Mouse (Mus musculus) heart, embryonic 15.5 days (tissue): ENCODE data around the gene Kalrn. TPM values are rescaled to one million over a fixed set of nuclear protein-coding genes. Genes with fewer than 3 reads are reported as not detected.

Experiments used
- ATAC-seq: fragments of 200-750 bp; cut with Nextera tagmentation; replicated peaks from 2 replicates; pipeline ENCODE4 v1.8.0; 2017; ENCODE audit warnings: low read depth, moderate TSS enrichment; ENCODE audit not compliant: insufficient number of reproducible peaks, insufficient read depth, low FRiP score
- H3K27ac ChIP-seq: fragments of 300-500 bp; sonication (generic); 2 replicates; pipeline ENCODE4 v1.5.1; 2015; ENCODE audit warnings: mild to moderate bottlenecking, inconsistent platforms
- H3K27me3 ChIP-seq: fragments of 300-500 bp; sonication (generic); 2 replicates; pipeline ENCODE4 v1.6.1; 2015; ENCODE audit warnings: inconsistent platforms
- H3K36me3 ChIP-seq: fragments of 300-500 bp; sonication (generic); 2 replicates; pipeline ENCODE4 v1.6.1; 2015; ENCODE audit warnings: mild to moderate bottlenecking, inconsistent platforms
- H3K4me1 ChIP-seq: fragments of 300-500 bp; sonication (generic); replicated peaks from 2 replicates; pipeline ENCODE4 v1.6.1; 2015; ENCODE audit warnings: inconsistent platforms
- H3K4me2 ChIP-seq: fragments of 300-500 bp; sonication (generic); 2 replicates; pipeline ENCODE4 v1.6.1; 2015; ENCODE audit warnings: inconsistent platforms, mild to moderate bottlenecking, moderate library complexity
- H3K4me3 ChIP-seq: fragments of 300-500 bp; sonication (generic); 2 replicates; pipeline ENCODE4 v1.5.1; 2015; ENCODE audit warnings: mild to moderate bottlenecking, inconsistent platforms
- H3K9ac ChIP-seq: fragments of 300-500 bp; sonication (generic); 2 replicates; pipeline ENCODE4 v1.6.1; 2015; ENCODE audit warnings: mild to moderate bottlenecking, inconsistent platforms
- H3K9me3 ChIP-seq: fragments of 300-500 bp; sonication (generic); replicated peaks from 2 replicates; pipeline ENCODE4 v1.6.1; 2016; ENCODE audit warnings: inconsistent platforms
- WGBS: fragments of 180-500 bp; shearing (Covaris S2); methylation state at CpG from one replicate; pipeline ENCODE4 v1.1.7; 2015; ENCODE audit warnings: mixed read lengths; 5-methylcytosine and 5-hydroxymethylcytosine counted together
- polyA plus RNA-seq: library from polyadenylated mRNA; unstranded; fragments of >200 nt; fragmentation: Nextera tagmentation; extraction: Ambion mirVana; gene quantifications from 2 replicates; pipeline ENCODE4 v1.2.1, GENCODE M21; 2015

Kalrn gene
- polyA plus RNA-seq, 1 experiment from 2014 or later: 32.8 TPM

DNA sequence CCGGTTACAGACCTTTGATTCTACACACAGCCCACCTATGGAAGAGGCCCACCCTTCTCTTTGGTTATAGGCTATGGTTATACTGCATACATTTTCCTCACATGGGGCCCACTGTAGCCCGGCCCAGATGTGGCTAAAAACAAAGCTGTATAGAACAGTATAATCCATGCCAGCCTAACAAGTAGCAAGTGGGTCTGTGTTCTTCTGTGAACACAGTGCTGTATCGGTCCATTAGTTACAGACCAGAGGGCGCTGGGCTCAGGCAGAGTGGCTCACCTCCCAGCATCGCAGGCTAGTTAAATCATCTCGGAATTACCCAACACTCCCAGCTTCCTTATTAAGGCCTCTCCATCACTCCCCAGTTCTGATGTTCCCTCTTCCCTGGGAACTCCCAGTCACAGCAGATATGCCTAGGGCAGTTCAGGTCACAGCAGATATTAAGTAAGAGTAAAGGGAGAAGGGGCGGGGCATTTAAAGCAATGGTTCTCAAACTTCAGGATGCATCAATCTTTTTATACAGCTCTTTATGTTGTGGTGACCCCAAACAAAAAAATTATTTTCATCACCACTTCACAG is 221.7 kb downstream of the Kalrn start:
- no peak overlapping the region; the same call in 1 of the 2 replicates for H3K27ac ChIP-seq
- H3K4me1 ChIP-seq: peaks cover 21% of the 10 kb centered on the region
- no peaks in the 10 kb centered on the region for H3K27me3 ChIP-seq
- no peaks in the 10 kb centered on the region for H3K9me3 ChIP-seq
- no peaks in the 10 kb centered on the region for H3K36me3 ChIP-seq
- H3K4me3 ChIP-seq: no peak overlapping the region
- no peak overlapping the region for H3K4me2 ChIP-seq
- H3K9ac ChIP-seq: no peak overlapping the region
- ATAC-seq: no peak
- 84% methylated on average over 7 of the region's 7 CpGs for WGBS

- H3K4me3 ChIP-seq: no peak overlapping the region
- H3K4me1 ChIP-seq: peaks cover 30% of the 10 kb centered on the region
- no peak overlapping the region for H3K4me2 ChIP-seq
- H3K27ac ChIP-seq: no peak overlapping the region
- no peaks in the 10 kb centered on the region for H3K27me3 ChIP-seq
- no peak overlapping the region for H3K9ac ChIP-seq
- 65% methylated on average over 10 of the region's 10 CpGs for WGBS
- ATAC-seq: no peak
- no peaks in the 10 kb centered on the region for H3K9me3 ChIP-seq
- no peaks in the 10 kb centered on the region for H3K36me3 ChIP-seq
Observed at GRCm38 (mm10) chr16:34347574-34347973, 225.8 kb downstream of the Kalrn start.

GRCm38 (mm10) chr16:34344895-34345876 is 228.1 kb downstream of the Kalrn start:
- Histone ChIP-seq H3K27ac (no peak overlapping the region), H3K27me3 (no peaks in the 10 kb centered on the region), H3K4me3 (no peak overlapping the region), H3K9me3 (no peaks in the 10 kb centered on the region), H3K9ac (no peak overlapping the region), H3K4me1 (peaks cover 31% of the 10 kb centered on the region), H3K36me3 (no peaks in the 10 kb centered on the region), H3K4me2 (no peak overlapping the region)
- no peak for ATAC-seq
- 78% methylated on average over 8 of the region's 8 CpGs for WGBS

DNA sequence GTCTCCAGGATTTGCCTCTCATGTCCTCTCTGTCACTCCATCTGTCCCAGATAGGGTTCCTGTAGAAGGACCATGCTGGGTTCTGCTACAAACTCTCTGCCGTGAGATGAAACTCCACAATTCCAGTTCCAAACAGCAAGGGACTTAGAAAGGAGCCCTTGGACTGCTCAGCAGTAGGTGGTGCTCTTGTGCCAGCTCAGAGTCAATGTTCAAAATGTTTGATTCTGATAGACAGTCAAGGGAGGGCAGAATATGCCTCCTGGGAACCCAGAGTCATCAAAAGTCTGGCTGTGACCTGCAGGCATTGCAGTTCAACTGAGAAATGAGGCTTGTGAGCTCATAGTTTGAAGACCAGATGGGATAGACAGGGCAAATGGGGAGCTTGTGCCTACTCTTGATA is 229.4 kb downstream of the Kalrn start:
- H3K4me2 ChIP-seq: no peak overlapping the region
- H3K4me1 ChIP-seq: peaks cover 31% of the 10 kb centered on the region
- no peak overlapping the region; the same call in 1 of the 2 replicates for H3K9ac ChIP-seq
- H3K27me3 ChIP-seq: no peaks in the 10 kb centered on the region
- no peaks in the 10 kb centered on the region for H3K36me3 ChIP-seq
- peak overlapping the region; percentile 28; the same call in 1 of the 2 replicates for H3K27ac ChIP-seq
- H3K4me3 ChIP-seq: no peak overlapping the region
- no peak for ATAC-seq
- WGBS: 32% methylated on average over 1 of the region's 1 CpGs
- no peaks in the 10 kb centered on the region for H3K9me3 ChIP-seq

- peaks cover 31% of the 10 kb centered on the region for H3K4me1 ChIP-seq
- no peak overlapping the region for H3K4me2 ChIP-seq
- no peaks in the 10 kb centered on the region for H3K27me3 ChIP-seq
- H3K4me3 ChIP-seq: no peak overlapping the region
- no peak for ATAC-seq
- no peaks in the 10 kb centered on the region for H3K36me3 ChIP-seq
- WGBS: 54% methylated on average over 4 of the region's 4 CpGs
- H3K9ac ChIP-seq: no peak overlapping the region
- H3K9me3 ChIP-seq: no peaks in the 10 kb centered on the region
- H3K27ac ChIP-seq: peak overlapping the region; percentile 28; the same call in 1 of the 2 replicates
Observed at GRCm38 (mm10) chr16:34343161-34343560, 230.2 kb downstream of the Kalrn start.

DNA sequence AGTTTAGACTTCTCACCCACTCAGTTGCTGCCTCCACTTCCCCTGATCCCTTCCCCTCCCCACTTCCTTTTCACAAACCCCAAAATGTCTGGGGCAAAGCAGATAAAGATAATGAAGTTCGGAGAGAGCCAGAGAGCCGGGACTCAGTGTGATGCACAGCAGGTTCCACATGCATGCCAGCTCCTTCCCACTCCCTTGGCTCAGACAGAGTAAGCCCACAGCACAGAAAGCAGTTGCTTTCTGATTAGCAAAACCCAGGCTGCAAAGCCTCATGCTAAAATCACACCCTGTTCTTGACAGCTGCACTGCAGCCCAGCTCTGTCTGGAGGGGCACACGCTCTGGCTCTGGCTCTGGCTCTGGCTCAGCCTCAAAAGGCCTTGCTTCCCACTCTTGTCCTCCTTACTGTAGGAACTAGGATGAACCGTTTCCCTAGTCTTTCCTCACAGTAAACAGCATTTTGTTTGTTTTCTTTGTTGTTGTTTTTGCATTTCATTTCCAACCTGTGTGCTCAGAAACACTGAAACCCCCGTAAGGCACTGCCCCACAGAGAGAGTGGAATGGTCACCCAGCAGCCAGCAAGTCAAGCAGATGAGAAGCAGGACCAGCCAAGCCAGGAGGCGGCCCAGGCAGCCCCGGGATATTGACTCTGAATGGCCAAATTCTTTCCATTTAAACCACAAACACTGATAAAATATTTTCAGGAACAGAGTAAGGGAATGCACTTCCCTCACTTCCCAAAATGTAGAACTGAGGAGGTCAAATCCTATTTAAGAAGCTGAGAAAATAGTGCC is 230.8 kb downstream of the Kalrn start:
- WGBS: 36% methylated on average over 7 of the region's 7 CpGs

DNA sequence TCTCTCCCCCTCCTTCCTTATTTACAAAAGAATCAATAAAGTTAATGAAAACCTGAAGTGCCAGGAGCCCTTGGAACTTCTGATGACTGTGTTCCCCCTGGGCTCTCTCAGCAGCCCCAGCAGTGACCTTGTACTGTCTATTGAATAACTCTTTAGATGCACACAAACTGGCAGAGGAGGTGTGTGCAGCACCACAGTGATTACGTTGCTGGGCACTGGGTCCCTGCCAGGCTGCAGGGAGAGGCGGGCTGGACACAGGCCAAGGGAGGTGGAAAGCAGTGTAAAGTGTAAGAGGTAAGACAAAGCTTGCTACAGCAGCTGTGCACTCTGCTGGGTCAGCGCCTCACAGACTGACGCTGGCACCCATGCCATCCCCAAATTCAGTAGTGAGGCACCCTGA is 238.4 kb downstream of the Kalrn start:
- Histone ChIP-seq H3K4me2 (no peak overlapping the region), H3K4me1 (peaks cover 44% of the 10 kb centered on the region), H3K27me3 (no peaks in the 10 kb centered on the region), H3K4me3 (no peak overlapping the region), H3K9me3 (no peaks in the 10 kb centered on the region), H3K36me3 (no peaks in the 10 kb centered on the region), H3K27ac (peak overlapping the region; percentile 88), H3K9ac (no peak overlapping the region)
- peak; percentile 73 for ATAC-seq
- WGBS: 39% methylated on average over 4 of the region's 4 CpGs

More for the DNA sequence above, 230.8 kb downstream of the Kalrn start:
- H3K9me3 ChIP-seq: no peaks in the 10 kb centered on the region
- H3K36me3 ChIP-seq: no peaks in the 10 kb centered on the region
- no peak overlapping the region for H3K4me3 ChIP-seq
- ATAC-seq: peak; percentile 68
- no peak overlapping the region for H3K4me2 ChIP-seq
- no peak overlapping the region for H3K9ac ChIP-seq
- H3K4me1 ChIP-seq: peaks cover 25% of the 10 kb centered on the region
- peak overlapping the region; percentile 14 for H3K27ac ChIP-seq
- no peaks in the 10 kb centered on the region for H3K27me3 ChIP-seq

- 18% methylated on average over 5 of the region's 5 CpGs for WGBS
- Histone ChIP-seq H3K9me3 (no peaks in the 10 kb centered on the region), H3K27me3 (no peaks in the 10 kb centered on the region), H3K36me3 (no peaks in the 10 kb centered on the region), H3K4me3 (no peak overlapping the region), H3K4me1 (peaks cover 56% of the 10 kb centered on the region), H3K9ac (no peak overlapping the region), H3K27ac (peak overlapping the region; percentile 92), H3K4me2 (0 out of 2 replicates have a peak overlapping the region, but pooled peaks have one; percentile 13)
- ATAC-seq: peak; percentile 70
Observed at GRCm38 (mm10) chr16:34331630-34332029, 241.7 kb downstream of the Kalrn start.

DNA sequence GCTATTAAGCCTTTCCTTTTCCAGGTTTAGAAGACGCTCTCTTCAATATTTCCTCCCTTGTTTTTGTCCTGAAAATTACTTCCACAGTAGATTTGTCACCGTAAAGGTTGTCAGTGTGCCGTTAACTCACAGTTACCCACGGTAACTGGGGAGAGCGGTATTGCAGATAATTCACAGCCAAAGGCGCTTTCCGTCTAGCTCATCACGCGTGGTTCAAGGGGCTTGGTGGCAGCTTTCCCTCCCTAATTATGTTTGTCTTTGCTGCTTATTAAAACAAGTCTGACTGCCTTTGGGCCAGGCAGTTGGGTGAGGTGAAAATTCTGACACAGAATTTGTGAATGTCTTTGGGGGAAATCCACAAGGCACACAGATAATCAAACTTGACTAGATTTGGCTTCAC is 243.5 kb downstream of the Kalrn start:
- no peak overlapping the region for H3K27ac ChIP-seq
- H3K36me3 ChIP-seq: no peaks in the 10 kb centered on the region
- 76% methylated on average over 9 of the region's 9 CpGs for WGBS
- no peaks in the 10 kb centered on the region for H3K27me3 ChIP-seq
- no peak overlapping the region for H3K4me2 ChIP-seq
- no peak for ATAC-seq
- H3K4me3 ChIP-seq: no peak overlapping the region
- no peak overlapping the region for H3K9ac ChIP-seq
- peaks cover 49% of the 10 kb centered on the region for H3K4me1 ChIP-seq
- H3K9me3 ChIP-seq: no peaks in the 10 kb centered on the region

GRCm38 (mm10) chr16:34329431-34329873 is 243.9 kb downstream of the Kalrn start:
- H3K27me3 ChIP-seq: no peaks in the 10 kb centered on the region

GRCm38 (mm10) chr16:34327890-34328289 is 245.4 kb downstream of the Kalrn start:
- Histone ChIP-seq H3K4me3 (no peak overlapping the region), H3K27ac (no peak overlapping the region), H3K4me1 (peaks cover 40% of the 10 kb centered on the region), H3K27me3 (no peaks in the 10 kb centered on the region), H3K9me3 (no peaks in the 10 kb centered on the region), H3K4me2 (no peak overlapping the region), H3K9ac (no peak overlapping the region), H3K36me3 (no peaks in the 10 kb centered on the region)
- no peak for ATAC-seq
- 58% methylated on average over 5 of the region's 5 CpGs for WGBS

More at GRCm38 (mm10) chr16:34329431-34329873, 243.9 kb downstream of the Kalrn start:
- H3K9ac ChIP-seq: no peak overlapping the region
- peaks cover 46% of the 10 kb centered on the region for H3K4me1 ChIP-seq
- no peak overlapping the region for H3K4me3 ChIP-seq
- no peak overlapping the region for H3K27ac ChIP-seq
- 39% methylated on average over 12 of the region's 12 CpGs for WGBS
- H3K9me3 ChIP-seq: no peaks in the 10 kb centered on the region
- H3K4me2 ChIP-seq: peak overlapping the region; percentile 38
- ATAC-seq: no peak
- no peaks in the 10 kb centered on the region for H3K36me3 ChIP-seq
